Mouse (Mus musculus) spleen, adult 2 months (tissue): ENCODE results near the gene Glyctk. TPM values are rescaled to one million over a fixed set of nuclear protein-coding genes. Genes with fewer than 3 reads are reported as not detected.

Source experiments
- DNase-seq, 2 experiments: peaks; one replicate each; pipeline versions ENCODE4 v3.0.0 to v3.0.0-alpha.2; 2012 to 2021; ENCODE audit warnings: low spot score in 2 of 2, low read depth in 1 of 2
- H3K27ac ChIP-seq: fragments of 200-500 bp; 2 replicates; pipeline ENCODE4 v1.5.1; 2012; ENCODE audit warnings: low read length, inconsistent platforms; ENCODE audit not compliant: insufficient read depth
- H3K27me3 ChIP-seq: fragments of 200-500 bp; 2 replicates; pipeline ENCODE4 v1.6.1; 2012; ENCODE audit warnings: mild to moderate bottlenecking, moderate library complexity, low read length, inconsistent platforms; ENCODE audit not compliant: control insufficient read depth, insufficient read depth
- H3K36me3 ChIP-seq: fragments of 200-500 bp; 2 replicates; pipeline ENCODE4 v1.6.1; 2012; ENCODE audit warnings: mild to moderate bottlenecking, low read length, inconsistent platforms; ENCODE audit not compliant: control insufficient read depth, insufficient read depth
- H3K4me1 ChIP-seq: fragments of 200-500 bp; 2 replicates; pipeline ENCODE4 v1.6.1; 2011; ENCODE audit warnings: inconsistent platforms; ENCODE audit not compliant: control insufficient read depth, insufficient read depth, insufficient read length
- H3K4me3 ChIP-seq: fragments of 200-500 bp; 2 replicates; pipeline ENCODE4 v1.5.1; 2011; ENCODE audit warnings: mild to moderate bottlenecking, inconsistent platforms; ENCODE audit not compliant: insufficient read depth, insufficient read length; ENCODE audit errors: extremely low read depth
- CTCF ChIP-seq: fragments of 200-500 bp; IDR thresholded peaks from 2 replicates; pipeline ENCODE4 v1.5.1; 2011; ENCODE audit warnings: mild to moderate bottlenecking, inconsistent platforms; ENCODE audit not compliant: insufficient read depth, insufficient read length, insufficient replicate concordance; ENCODE audit errors: extremely low read depth
- POLR2A ChIP-seq: fragments of 200-500 bp; IDR thresholded peaks from 2 replicates; pipeline ENCODE4 v1.6.1; 2011; ENCODE audit warnings: low read depth, low read length, inconsistent platforms
- WGBS: fragments of 180-500 bp; shearing (Covaris S2); methylation state at CpG from one replicate; pipeline ENCODE4 v1.1.7; 2018; 5-methylcytosine and 5-hydroxymethylcytosine counted together
- polyA plus RNA-seq: library from polyadenylated mRNA; depleted of rRNA; stranded (reverse); fragments of >200 nt; gene quantifications from 2 replicates; pipeline ENCODE4 v1.2.3, GENCODE M21; 2012

Gene Glyctk
- polyA plus RNA-seq, 1 experiment = 6.5 TPM

- H3K36me3 ChIP-seq = peaks cover 34% of the 10 kb centered on the region
- TF ChIP-seq POLR2A = no peak
- no peak for TF ChIP-seq CTCF
- H3K27ac ChIP-seq = 0 out of 2 replicates have a peak overlapping the region, but pooled peaks have one; percentile 0
- H3K4me1 ChIP-seq = peaks cover 10% of the 10 kb centered on the region
- 87% methylated on average over 6 of the region's 6 CpGs for WGBS
- no peak overlapping the region for H3K4me3 ChIP-seq
- no peak for DNase-seq
- H3K27me3 ChIP-seq = no peaks in the 10 kb centered on the region
These were observed 19.9 kb upstream of the Glyctk start for GRCm38 (mm10) chr9:106177799-106178198.

GRCm38 (mm10) chr9:106176769-106177168, 18.8 kb upstream of the Glyctk start:
- DNase-seq = no peak
- no peak overlapping the region for H3K27ac ChIP-seq
- peaks cover 10% of the 10 kb centered on the region for H3K4me1 ChIP-seq
- WGBS = 69% methylated on average over 5 of the region's 5 CpGs
- no peaks in the 10 kb centered on the region for H3K27me3 ChIP-seq
- no peak overlapping the region for H3K4me3 ChIP-seq
- H3K36me3 ChIP-seq = peaks cover 30% of the 10 kb centered on the region
- TF ChIP-seq POLR2A = no peak
- TF ChIP-seq CTCF = no peak

DNA sequence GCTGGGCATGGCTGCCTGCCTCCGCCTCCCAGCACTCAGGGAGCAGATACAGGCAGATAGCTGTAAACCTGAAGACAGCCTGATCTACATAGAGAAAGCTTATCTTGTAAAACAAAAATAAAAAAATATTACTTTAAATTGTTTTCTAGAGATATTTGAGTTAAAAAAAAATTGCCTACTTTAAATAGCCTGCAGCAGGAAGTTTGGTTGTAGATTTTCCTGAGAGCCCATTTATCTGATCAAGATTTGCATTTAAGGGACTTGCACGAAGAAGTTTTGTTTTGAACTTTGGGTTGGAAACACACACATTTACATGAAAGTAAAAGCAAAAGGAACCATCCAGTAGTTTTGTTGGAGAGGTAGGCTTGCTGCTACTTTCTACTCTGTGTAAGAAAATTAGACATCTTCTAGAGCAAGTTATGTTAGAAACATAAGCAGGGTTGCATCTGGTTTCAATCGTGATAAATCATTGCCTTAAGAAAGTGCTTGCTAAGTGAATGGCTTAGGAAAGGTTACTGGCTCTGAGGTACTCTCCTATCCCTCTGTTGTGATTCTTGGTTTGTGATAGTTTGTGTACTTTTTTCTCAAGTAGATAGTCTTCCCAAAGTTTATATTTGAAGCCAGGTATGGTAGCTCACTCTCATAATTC, 17.7 kb upstream of the Glyctk start:
- peaks cover 10% of the 10 kb centered on the region for H3K4me1 ChIP-seq
- TF ChIP-seq POLR2A (no peak), CTCF (no peak)
- peaks cover 22% of the 10 kb centered on the region for H3K36me3 ChIP-seq
- H3K4me3 ChIP-seq = no peak overlapping the region
- 26% methylated on average over 3 of the region's 3 CpGs for WGBS
- H3K27me3 ChIP-seq = no peaks in the 10 kb centered on the region
- DNase-seq = no peak
- H3K27ac ChIP-seq = no peak overlapping the region; the same call in 1 of the 2 replicates

GRCm38 (mm10) chr9:106173363-106173762, 15.4 kb upstream of the Glyctk start:
- Histone ChIP-seq H3K36me3 (peaks cover 10% of the 10 kb centered on the region), H3K4me1 (peaks cover 10% of the 10 kb centered on the region), H3K4me3 (no peak overlapping the region), H3K27me3 (no peaks in the 10 kb centered on the region), H3K27ac (no peak overlapping the region)
- 38% methylated on average over 2 of the region's 2 CpGs for WGBS
- no peak for DNase-seq
- TF ChIP-seq POLR2A (no peak), CTCF (no peak)

- Histone ChIP-seq H3K4me1 (peaks cover 10% of the 10 kb centered on the region), H3K36me3 (peaks cover 4% of the 10 kb centered on the region), H3K4me3 (peak overlapping the region; percentile 91; the same call in 1 of the 2 replicates), H3K27me3 (no peaks in the 10 kb centered on the region), H3K27ac (no peak overlapping the region)
- 15% methylated on average over 3 of the region's 3 CpGs for whole genome bisulfite sequencing
- DNase-seq = no peak
- TF ChIP-seq POLR2A (no peak), CTCF (no peak)
These were observed 14.6 kb upstream of the Glyctk start for GRCm38 (mm10) chr9:106172527-106172926.

DNA sequence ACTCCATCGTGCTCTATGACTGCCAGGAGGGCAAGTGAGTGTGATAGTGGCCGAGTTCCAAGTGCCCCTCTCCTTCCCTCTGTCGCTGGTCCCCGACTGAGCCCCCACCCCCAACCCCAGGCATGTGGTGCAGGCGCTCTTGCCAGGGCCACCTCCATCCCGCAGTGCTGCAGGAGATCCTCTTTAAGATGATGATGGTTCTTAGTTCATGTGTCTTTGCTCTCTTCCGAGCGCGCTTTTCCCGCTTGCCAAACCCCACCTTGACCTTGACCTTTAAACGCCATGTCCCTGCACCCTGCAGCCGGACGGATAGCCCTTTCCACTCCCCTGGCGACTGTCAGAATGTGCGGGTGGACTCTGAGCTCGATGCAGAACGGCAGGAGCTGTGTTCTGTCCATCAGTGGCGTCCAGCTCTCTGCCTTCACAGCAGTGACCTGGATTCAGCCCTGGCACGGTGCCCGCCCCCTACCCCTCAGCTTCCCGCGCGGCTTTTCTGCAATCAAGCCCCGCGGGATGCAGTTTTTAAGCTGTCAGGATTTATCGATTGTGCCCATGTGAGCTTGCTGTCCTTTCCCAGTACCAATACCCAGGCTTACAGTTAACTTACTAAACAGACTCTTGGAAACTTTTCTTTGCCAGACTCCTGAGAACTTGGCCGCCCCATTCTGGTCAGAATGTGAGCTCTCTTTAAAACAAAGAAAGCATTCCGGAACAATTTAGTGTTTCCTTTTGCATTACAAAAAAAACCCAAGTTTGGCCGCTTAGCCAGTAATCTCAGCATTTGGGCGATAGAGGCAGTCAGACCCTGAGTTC, 13.6 kb upstream of the Glyctk start:
- WGBS = under 1% methylated on average over 30 of the region's 30 CpGs
- TF ChIP-seq CTCF (no peak), POLR2A (no peak)
- Histone ChIP-seq H3K36me3 (no peaks in the 10 kb centered on the region; the same call in 1 of the 2 replicates), H3K4me3 (peak overlapping the region; percentile 91), H3K27ac (peak overlapping the region; percentile 97), H3K27me3 (no peaks in the 10 kb centered on the region), H3K4me1 (peaks cover 10% of the 10 kb centered on the region)
- peak in 1 of 2 experiments; percentile 27 for DNase-seq
